ENCODE assay signal across 15 mouse cellular contexts in the genomic region with DNA sequence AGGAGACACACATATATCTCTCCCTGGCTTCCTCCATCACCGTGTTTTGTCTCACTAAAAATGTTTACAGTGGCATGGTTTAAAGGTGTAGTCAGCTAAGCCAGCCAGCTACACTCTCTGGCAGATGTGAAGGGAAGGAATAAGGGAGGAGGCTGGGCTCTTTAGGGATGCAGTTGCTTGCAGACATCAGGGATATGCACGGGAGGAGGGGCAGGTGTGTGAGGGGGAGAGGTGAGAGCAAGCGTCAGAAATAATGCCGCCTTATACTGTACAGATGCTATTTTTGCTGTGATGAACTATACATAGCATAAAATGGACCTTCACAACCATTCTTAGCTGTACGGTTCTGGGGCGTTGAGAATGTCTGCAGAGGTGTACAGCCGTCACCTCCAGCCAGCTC.
DNase-seq lines count a peak whose midpoint lies in the region; ATAC-seq and TF ChIP-seq lines count a peak whose summit lies in the region.
"Had no signal": no experiment of that assay in that cellular context is flagged by ENCODE, and none has a peak within 500 bp of the region (broad histone marks: within the 10 kb centered on the region; RNA-seq: fewer than 3 reads in every experiment).

No protein-coding gene starts in this region.

- no peak for DNase-seq in forebrain, embryonic 10.5 days (ENCODE audit: extremely low spot score, low spot score)
- DNase-seq in forebrain, postnatal 0 days = no peak
- no peak for DNase-seq in lung, adult 2 months
- DNase-seq: adrenal gland, adult 8-10 months; cerebellum, postnatal 14 days had no signal

- no peak overlapping the region for H3K9ac ChIP-seq in forebrain, postnatal 0 days
- no peak overlapping the region for H3K9ac ChIP-seq in forebrain, embryonic 16.5 days (replicated peaks; ENCODE audit: low read depth, low read length)
- H3K9ac ChIP-seq in limb, embryonic 12.5 days (replicated peaks) = no peak overlapping the region
- H3K9ac ChIP-seq in neural tube, embryonic 14.5 days (replicated peaks; ENCODE audit: low read depth, low read length) = no peak overlapping the region; the same call in 1 of the 2 replicates
- H3K9ac ChIP-seq: liver, embryonic 14.5 days; stomach, embryonic 15.5 days had no signal

- TF ChIP-seq POLR2A in lung, adult 2 months (IDR thresholded peaks at IDR 0.05; ENCODE audit: borderline replicate concordance, extremely low read depth, low read depth, low read length) = no peak

- 71% methylated on average over 7 of the region's 7 CpGs for whole genome bisulfite sequencing in forebrain, embryonic 10.5 days
- 58% methylated on average over 7 of the region's 7 CpGs for WGBS in forebrain, postnatal 0 days
- 66% methylated on average over 7 of the region's 7 CpGs for WGBS in forebrain, embryonic 16.5 days
- WGBS in limb, embryonic 12.5 days = 55% methylated on average over 7 of the region's 7 CpGs
- 50% methylated on average over 7 of the region's 7 CpGs for WGBS in neural tube, embryonic 14.5 days
- 67% methylated on average over 7 of the region's 7 CpGs for WGBS in lung, adult 2 months

- H3K27ac ChIP-seq in forebrain, embryonic 10.5 days = peak overlapping the region; percentile 82; the same call in 1 of the 2 replicates
- no peak overlapping the region for H3K27ac ChIP-seq in forebrain, postnatal 0 days (ENCODE audit: low read depth, low read length)
- peak overlapping the region; percentile 1; the same call in 1 of the 2 replicates for H3K27ac ChIP-seq in forebrain, embryonic 16.5 days (ENCODE audit: low read length)
- peak overlapping the region; percentile 78; the same call in 1 of the 2 replicates for H3K27ac ChIP-seq in limb, embryonic 12.5 days
- peak overlapping the region; percentile 75 for H3K27ac ChIP-seq in neural tube, embryonic 14.5 days (ENCODE audit: low read depth, low read length)
- H3K27ac ChIP-seq: embryonic facial prominence, embryonic 12.5 days; layer of hippocampus, adult 2 months; liver, embryonic 14.5 days; macrophage; stomach, embryonic 15.5 days had no signal

- H3K4me3 ChIP-seq in forebrain, embryonic 10.5 days = no peak overlapping the region
- no peak overlapping the region for H3K4me3 ChIP-seq in forebrain, postnatal 0 days (ENCODE audit: low read depth, low read length)
- H3K4me3 ChIP-seq in forebrain, embryonic 16.5 days (replicated peaks; ENCODE audit: low read length) = no peak overlapping the region
- H3K4me3 ChIP-seq in limb, embryonic 12.5 days (replicated peaks) = no peak overlapping the region
- H3K4me3 ChIP-seq in neural tube, embryonic 14.5 days (ENCODE audit: low read depth, low read length) = no peak overlapping the region
- H3K4me3 ChIP-seq in lung, adult 2 months (replicated peaks; ENCODE audit: extremely low read depth, low read depth, low read length) = no peak overlapping the region
- H3K4me3 ChIP-seq: embryonic facial prominence, embryonic 12.5 days; layer of hippocampus, adult 2 months; stomach, embryonic 15.5 days had no signal

- no peaks in the 10 kb centered on the region for H3K36me3 ChIP-seq in forebrain, embryonic 10.5 days (replicated peaks)
- H3K36me3 ChIP-seq in forebrain, postnatal 0 days (ENCODE audit: insufficient read depth) = no peaks in the 10 kb centered on the region
- no peaks in the 10 kb centered on the region for H3K36me3 ChIP-seq in forebrain, embryonic 16.5 days (ENCODE audit: control insufficient read depth, insufficient read depth)
- no peaks in the 10 kb centered on the region for H3K36me3 ChIP-seq in limb, embryonic 12.5 days
- H3K36me3 ChIP-seq in neural tube, embryonic 14.5 days (ENCODE audit: control insufficient read depth, insufficient read depth, low read length) = no peaks in the 10 kb centered on the region
- H3K36me3 ChIP-seq: embryonic facial prominence, embryonic 12.5 days; stomach, embryonic 15.5 days had no signal

- H3K27me3 ChIP-seq in forebrain, embryonic 10.5 days (ENCODE audit: poor library complexity, severe bottlenecking) = peaks cover 35% of the 10 kb centered on the region
- no peaks in the 10 kb centered on the region for H3K27me3 ChIP-seq in forebrain, postnatal 0 days (ENCODE audit: insufficient read depth, low read length)
- H3K27me3 ChIP-seq in forebrain, embryonic 16.5 days (replicated peaks; ENCODE audit: control insufficient read depth, insufficient read depth, low read length) = no peaks in the 10 kb centered on the region
- peaks cover 6% of the 10 kb centered on the region; the same call in 1 of the 2 replicates for H3K27me3 ChIP-seq in limb, embryonic 12.5 days
- H3K27me3 ChIP-seq in neural tube, embryonic 14.5 days (ENCODE audit: control insufficient read depth, insufficient read depth, low read length) = no peaks in the 10 kb centered on the region
- H3K27me3 ChIP-seq: embryonic facial prominence, embryonic 12.5 days; stomach, embryonic 15.5 days had no signal

- ATAC-seq in forebrain, postnatal 0 days = no peak
- 0 out of 2 replicates have a peak, but pooled peaks have one; percentile 7 for ATAC-seq in forebrain, embryonic 16.5 days
- no peak for ATAC-seq in limb, embryonic 12.5 days (ENCODE audit: insufficient number of reproducible peaks, insufficient read depth, low FRiP score, low TSS enrichment, low read depth)
- peak; percentile 47 for ATAC-seq in neural tube, embryonic 14.5 days (ENCODE audit: low read depth)
- ATAC-seq in granulocyte monocyte progenitor cell, adult 5-6 weeks (replicated peaks; ENCODE audit: poor library complexity, severe bottlenecking) = no peak
- ATAC-seq in cerebellum, adult (ENCODE audit: insufficient number of reproducible peaks, low FRiP score, low TSS enrichment) = no peak

- no peak overlapping the region for H3K4me2 ChIP-seq in forebrain, postnatal 0 days (ENCODE audit: low read depth)
- H3K4me2 ChIP-seq in forebrain, embryonic 16.5 days (ENCODE audit: low read length) = no peak overlapping the region
- H3K4me2 ChIP-seq in limb, embryonic 12.5 days = peak overlapping the region; percentile 45
- 0 out of 2 replicates have a peak overlapping the region, but pooled peaks have one; percentile 11 for H3K4me2 ChIP-seq in neural tube, embryonic 14.5 days (ENCODE audit: low read depth, low read length)
- H3K4me2 ChIP-seq: stomach, embryonic 15.5 days had no signal

- H3K9me3 ChIP-seq in forebrain, embryonic 10.5 days = peaks cover 10% of the 10 kb centered on the region; the same call in 1 of the 2 replicates
- H3K9me3 ChIP-seq in forebrain, postnatal 0 days (ENCODE audit: low read length) = 0 out of 2 replicates have a peak, but pooled peaks cover 4% of the 10 kb centered on the region
- H3K9me3 ChIP-seq in forebrain, embryonic 16.5 days (ENCODE audit: control insufficient read depth, low read length) = peaks cover 3% of the 10 kb centered on the region; the same call in 1 of the 2 replicates
- peaks cover 8% of the 10 kb centered on the region; the same call in 1 of the 2 replicates for H3K9me3 ChIP-seq in limb, embryonic 12.5 days
- H3K9me3 ChIP-seq in neural tube, embryonic 14.5 days (ENCODE audit: control insufficient read depth, low read length) = no peaks in the 10 kb centered on the region
- H3K9me3 ChIP-seq: embryonic facial prominence, embryonic 12.5 days; stomach, embryonic 15.5 days had no signal

- H3K4me1 ChIP-seq in forebrain, embryonic 10.5 days = peaks cover 34% of the 10 kb centered on the region
- H3K4me1 ChIP-seq in forebrain, postnatal 0 days (ENCODE audit: insufficient read depth) = peaks cover 12% of the 10 kb centered on the region; the same call in 1 of the 2 replicates
- H3K4me1 ChIP-seq in forebrain, embryonic 16.5 days (replicated peaks; ENCODE audit: control insufficient read depth, insufficient read depth, low read length) = peaks cover 28% of the 10 kb centered on the region
- peaks cover 26% of the 10 kb centered on the region for H3K4me1 ChIP-seq in limb, embryonic 12.5 days (replicated peaks)
- peaks cover 23% of the 10 kb centered on the region for H3K4me1 ChIP-seq in neural tube, embryonic 14.5 days (ENCODE audit: control insufficient read depth, insufficient read depth, low read length)
- no peaks in the 10 kb centered on the region for H3K4me1 ChIP-seq in lung, adult 2 months (ENCODE audit: control insufficient read depth, insufficient read depth, low read length)
- H3K4me1 ChIP-seq: stomach, embryonic 15.5 days had no signal

- no peak for TF ChIP-seq CTCF in forebrain, postnatal 0 days (IDR thresholded peaks at IDR 0.05; ENCODE audit: low read depth)
- no peak for TF ChIP-seq CTCF in lung, adult 2 months (IDR thresholded peaks at IDR 0.05; ENCODE audit: insufficient read depth, low read length)

Comparison
In these comparisons a context has a peak if more than half of its experiments do, and no peak if none do; other contexts are left out.
1. ATAC-seq: peak in forebrain, embryonic 16.5 days (single experiment) and neural tube, embryonic 14.5 days (single experiment); none in forebrain, postnatal 0 days (single experiment), limb, embryonic 12.5 days (single experiment), granulocyte monocyte progenitor cell, adult 5-6 weeks (single experiment) and cerebellum, adult (single experiment).
2. H3K4me2 ChIP-seq: peak in limb, embryonic 12.5 days (single experiment) and neural tube, embryonic 14.5 days (single experiment); none in forebrain, postnatal 0 days (single experiment) and forebrain, embryonic 16.5 days (single experiment).